Mouse (Mus musculus) central nervous system, embryonic 14 days (tissue): Measurements from ENCODE around the gene Plpp7. TPM values are rescaled to one million over a fixed set of nuclear protein-coding genes. Genes with fewer than 3 reads are reported as not detected.

ENCODE experiments used
- polyA plus RNA-seq: library from polyadenylated mRNA; depleted of rRNA; stranded (reverse); fragments of >200 nt; gene quantifications from 2 replicates; pipeline ENCODE4 v1.2.3, GENCODE M21; 2012; rRNA removed

Plpp7 gene
- polyA plus RNA-seq = 13.7 and 16.5 TPM in 2 replicates

DNA sequence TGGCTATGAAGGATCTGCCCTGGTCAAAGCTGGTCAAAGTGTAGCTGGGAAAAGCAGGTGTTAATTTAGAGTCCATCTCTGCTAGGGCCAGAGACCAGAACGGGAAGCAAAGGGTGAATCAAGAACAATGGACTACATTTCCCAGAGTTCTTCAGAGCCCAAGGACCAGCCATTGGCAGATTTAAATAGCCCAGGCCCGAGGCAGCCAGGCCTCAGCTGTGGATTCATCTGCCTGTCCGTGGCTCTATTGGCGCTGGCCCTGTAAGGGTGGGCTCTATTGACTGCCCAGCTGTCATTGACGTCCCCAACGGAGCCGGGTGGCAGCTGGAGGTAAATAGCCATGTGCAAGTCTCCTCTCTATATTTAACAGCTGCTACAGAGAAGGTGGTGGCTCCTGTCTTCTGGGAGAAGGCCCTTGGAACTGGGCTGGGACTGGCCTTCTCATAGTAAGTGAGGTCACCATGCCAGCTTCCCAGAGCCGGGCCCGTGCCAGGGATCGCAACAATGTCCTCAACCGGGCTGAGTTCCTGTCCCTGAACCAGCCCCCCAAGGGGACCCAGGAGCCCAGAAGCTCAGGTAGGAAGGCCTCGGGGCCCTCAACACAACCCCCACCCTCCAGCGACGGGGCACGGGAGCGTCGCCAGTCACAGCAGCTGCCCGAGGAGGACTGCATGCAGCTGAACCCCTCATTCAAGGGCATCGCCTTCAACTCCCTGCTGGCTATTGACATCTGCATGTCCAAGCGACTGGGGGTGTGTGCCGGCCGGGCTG is at the start of gene Plpp7:
Gene Plpp7 (plus strand): TSS at position 178 of the 771 bp plus-strand sequence.

DNA sequence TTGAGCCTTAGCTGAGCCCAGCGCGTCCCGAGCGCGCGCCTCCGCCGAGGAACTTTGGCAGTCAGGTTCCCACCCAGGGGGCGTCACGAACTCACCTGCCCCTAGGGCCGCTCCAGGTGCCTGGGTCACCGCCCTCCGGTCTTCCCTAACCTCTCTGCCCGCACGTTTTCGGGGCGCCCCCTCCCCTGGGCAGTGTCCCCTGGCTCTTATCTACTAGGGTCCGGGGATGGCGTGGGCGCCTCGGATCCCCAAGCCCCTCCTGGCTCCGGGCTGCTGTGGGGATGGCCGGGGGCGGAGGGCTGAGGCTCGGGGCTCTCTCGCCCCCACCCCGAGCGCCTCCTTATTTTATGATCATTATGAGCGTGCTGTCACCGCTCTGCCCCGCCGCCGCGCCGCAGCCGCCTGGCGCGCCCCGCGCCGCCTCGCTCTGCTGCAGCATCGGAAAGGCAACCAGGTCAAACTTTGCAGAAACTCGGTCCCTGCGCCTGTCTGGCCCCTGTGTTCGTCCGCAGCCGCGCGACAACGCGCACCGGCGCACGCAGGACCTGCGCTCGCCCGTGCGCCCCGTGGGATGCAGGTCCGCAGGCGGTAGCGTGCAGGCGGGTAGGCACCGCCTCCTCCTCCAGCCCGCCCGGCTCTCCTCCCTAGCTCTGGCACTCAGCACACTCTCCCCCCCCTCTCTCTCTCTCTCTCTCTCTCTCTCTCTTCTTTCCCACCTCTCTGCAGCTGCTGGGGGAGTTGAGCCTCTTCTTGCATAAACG is 11.0 kb upstream of the Plpp7 start, which contains the start of gene Fam78a:
Gene Fam78a (minus strand): TSS at position 747 of the 761 bp plus-strand sequence.

DNA sequence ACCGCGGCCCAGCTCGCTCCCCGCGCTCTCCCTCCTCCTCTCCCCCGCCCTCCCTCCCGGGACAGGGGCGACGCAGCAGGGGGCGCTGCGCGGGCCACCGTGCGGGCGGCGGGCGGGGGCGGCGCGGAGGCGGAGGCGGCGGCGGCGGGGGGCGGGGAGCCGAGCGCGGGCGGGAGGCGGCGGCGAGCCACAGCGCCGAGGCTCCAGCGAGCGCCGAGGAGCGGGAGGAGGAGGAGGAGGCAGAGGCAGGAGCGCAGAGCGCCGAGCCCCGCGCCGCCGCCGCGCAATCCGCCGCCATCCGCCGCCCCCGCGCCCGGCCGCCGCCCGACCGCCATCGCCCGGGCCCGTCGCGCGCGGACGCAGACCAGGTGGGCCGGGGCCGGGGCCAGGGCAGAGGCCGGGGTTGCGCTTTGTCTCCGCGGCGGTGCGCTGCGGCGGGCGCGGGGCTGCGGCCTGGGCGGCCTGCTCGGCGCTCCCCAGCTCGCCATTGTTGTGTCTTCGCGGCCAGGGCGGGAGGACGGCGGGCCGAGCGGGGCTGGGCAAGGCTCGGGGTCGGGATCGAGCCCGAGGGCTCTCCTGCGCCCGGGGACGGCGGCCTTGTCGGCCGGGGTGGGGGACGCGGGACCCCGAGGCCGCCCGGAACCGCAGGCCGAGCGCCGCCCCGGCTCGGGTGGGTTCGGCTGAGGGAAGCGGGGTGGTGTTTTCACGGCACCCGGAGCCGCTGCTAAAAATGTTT is 55.8 kb downstream of the Plpp7 start, which contains the start of gene Prrc2b:
Gene Prrc2b (plus strand): TSS at position 159 of the 736 bp plus-strand sequence.

Other genes with a start within 250 kb of the Plpp7 start
- 4.9 and 5.3 TPM in 2 replicates for gene Fibcd1, start 249.5 kb upstream of the Plpp7 start, polyA plus RNA-seq
- gene Lamc3, start 208.2 kb upstream of the Plpp7 start, polyA plus RNA-seq = 5.2 and 5.5 TPM in 2 replicates
- 31.6 and 37.4 TPM in 2 replicates for gene Aif1l, start 145.4 kb upstream of the Plpp7 start, polyA plus RNA-seq
- gene Nup214, start 121.1 kb upstream of the Plpp7 start, polyA plus RNA-seq = 42.7 and 42.8 TPM in 2 replicates
- 0.57 and 1.2 TPM in 2 replicates for gene Fam78a, start 10.7 kb upstream of the Plpp7 start, polyA plus RNA-seq
- gene Prrc2b, start 55.6 kb downstream of the Plpp7 start, polyA plus RNA-seq = 97.5 and 108 TPM in 2 replicates
- gene Pomt1, start 141.1 kb downstream of the Plpp7 start, polyA plus RNA-seq = 40.2 and 43.3 TPM in 2 replicates
- 71.8 and 74.1 TPM in 2 replicates for gene Uck1, start 164.6 kb downstream of the Plpp7 start, polyA plus RNA-seq
- 51.7 and 57.5 TPM in 2 replicates for gene Golga2, start 191.9 kb downstream of the Plpp7 start, polyA plus RNA-seq
- 373 and 404 TPM in 2 replicates for gene Swi5, start 192.5 kb downstream of the Plpp7 start, polyA plus RNA-seq